Mouse (Mus musculus): Measurements from ENCODE around the gene Cmas. TPM values are rescaled to one million over a fixed set of nuclear protein-coding genes. Genes with fewer than 3 reads are reported as not detected.
A peak's percentile ranks its signal among the peaks of the same experiment; 100 is the strongest.

Gene Cmas
- polyA plus RNA-seq, 1 experiment from 2014 or later: 110 TPM

DNA sequence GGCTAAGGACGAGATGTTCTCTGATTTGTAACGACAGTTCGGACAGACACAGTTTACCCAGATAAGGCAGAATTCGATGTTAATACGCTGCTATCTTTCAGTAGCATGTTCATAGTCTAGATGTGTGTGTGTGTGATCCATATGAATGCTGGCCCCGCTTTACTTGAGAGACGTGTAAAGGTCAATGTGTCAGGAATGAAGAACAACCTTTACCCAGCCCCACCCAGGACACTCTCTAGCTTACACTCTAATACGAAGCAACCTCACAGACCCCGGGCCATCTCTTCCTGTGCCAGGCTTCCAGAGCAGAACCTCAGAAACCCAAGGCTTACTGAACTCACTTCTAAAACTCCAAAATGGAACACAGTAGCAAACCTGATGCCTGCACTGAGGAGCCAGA, 42.4 kb downstream of the Cmas start:
- H3K27ac ChIP-seq (replicated peaks; ENCODE audit: low read depth, low read length): no peak overlapping the region
- H3K36me3 ChIP-seq (replicated peaks; ENCODE audit: control insufficient read depth, insufficient read depth, low read depth, low read length): no peaks in the 10 kb centered on the region
- no peak for ATAC-seq (replicated peaks; ENCODE audit: insufficient number of reproducible peaks, low FRiP score, low TSS enrichment, low read depth)
- no peak for DNase-seq (ENCODE audit: low spot score)
- WGBS: 85% methylated on average over 9 of the region's 9 CpGs
- H3K4me2 ChIP-seq (ENCODE audit: low read depth, low read length): no peak overlapping the region
- H3K27me3 ChIP-seq (ENCODE audit: control insufficient read depth, insufficient read depth, low read length): no peaks in the 10 kb centered on the region
- H3K9ac ChIP-seq (replicated peaks; ENCODE audit: low read length): no peak overlapping the region
- H3K9me3 ChIP-seq (replicated peaks; ENCODE audit: control insufficient read depth, low read length): no peaks in the 10 kb centered on the region
- H3K4me3 ChIP-seq (ENCODE audit: low read depth, low read length): no peak overlapping the region
- no peaks in the 10 kb centered on the region for H3K4me1 ChIP-seq (ENCODE audit: control insufficient read depth, insufficient read depth, low read length)

GRCm38 (mm10) chr6:142799704-142800374, 43.4 kb downstream of the Cmas start:
- no peak overlapping the region for H3K9ac ChIP-seq (replicated peaks; ENCODE audit: low read length)
- no peaks in the 10 kb centered on the region for H3K9me3 ChIP-seq (replicated peaks; ENCODE audit: control insufficient read depth, low read length)
- DNase-seq (ENCODE audit: low spot score) (no peak), ATAC-seq (replicated peaks; ENCODE audit: insufficient number of reproducible peaks, low FRiP score, low TSS enrichment, low read depth) (no peak)
- H3K36me3 ChIP-seq (replicated peaks; ENCODE audit: control insufficient read depth, insufficient read depth, low read depth, low read length): no peaks in the 10 kb centered on the region
- no peak overlapping the region for H3K27ac ChIP-seq (replicated peaks; ENCODE audit: low read depth, low read length)
- WGBS: 75% methylated on average over 7 of the region's 7 CpGs
- H3K27me3 ChIP-seq (ENCODE audit: control insufficient read depth, insufficient read depth, low read length): no peaks in the 10 kb centered on the region
- H3K4me2 ChIP-seq (ENCODE audit: low read depth, low read length): no peak overlapping the region
- no peaks in the 10 kb centered on the region for H3K4me1 ChIP-seq (ENCODE audit: control insufficient read depth, insufficient read depth, low read length)
- no peak overlapping the region for H3K4me3 ChIP-seq (ENCODE audit: low read depth, low read length)

DNA sequence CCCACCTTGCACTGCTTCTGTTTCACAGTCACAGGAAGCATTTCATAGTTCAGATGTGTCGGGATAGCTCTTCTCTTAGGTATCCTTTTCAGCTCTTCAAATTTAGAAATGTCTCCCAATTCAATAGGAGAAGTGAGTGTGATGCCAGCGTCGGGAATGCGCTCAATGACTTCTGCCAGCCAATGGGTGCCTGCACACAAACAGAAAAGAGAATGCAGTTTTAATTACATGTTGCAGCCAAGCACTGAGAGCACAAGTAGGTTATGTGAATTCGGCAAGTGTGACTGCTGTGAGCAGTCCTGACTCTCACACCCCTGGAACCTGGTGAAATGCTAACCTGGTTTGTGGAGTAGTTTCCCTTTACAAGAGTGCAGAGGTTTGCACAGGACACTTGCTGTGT, 45.2 kb downstream of the Cmas start:
- Histone ChIP-seq H3K36me3 (replicated peaks; ENCODE audit: control insufficient read depth, insufficient read depth, low read depth, low read length) (no peaks in the 10 kb centered on the region), H3K4me2 (ENCODE audit: low read depth, low read length) (no peak overlapping the region), H3K27me3 (ENCODE audit: control insufficient read depth, insufficient read depth, low read length) (no peaks in the 10 kb centered on the region), H3K4me3 (ENCODE audit: low read depth, low read length) (no peak overlapping the region), H3K9me3 (replicated peaks; ENCODE audit: control insufficient read depth, low read length) (no peaks in the 10 kb centered on the region), H3K9ac (replicated peaks; ENCODE audit: low read length) (no peak overlapping the region), H3K4me1 (ENCODE audit: control insufficient read depth, insufficient read depth, low read length) (no peaks in the 10 kb centered on the region), H3K27ac (replicated peaks; ENCODE audit: low read depth, low read length) (no peak overlapping the region)
- 74% methylated on average over 5 of the region's 5 CpGs for WGBS
- DNase-seq (ENCODE audit: low spot score) (no peak), ATAC-seq (replicated peaks; ENCODE audit: insufficient number of reproducible peaks, low FRiP score, low TSS enrichment, low read depth) (no peak)

GRCm38 (mm10) chr6:142802617-142803525, 46.4 kb downstream of the Cmas start:
- WGBS: 29% methylated on average over 11 of the region's 11 CpGs
- no peak overlapping the region for H3K4me2 ChIP-seq (ENCODE audit: low read depth, low read length)
- H3K27me3 ChIP-seq (ENCODE audit: control insufficient read depth, insufficient read depth, low read length): no peaks in the 10 kb centered on the region
- H3K9me3 ChIP-seq (replicated peaks; ENCODE audit: control insufficient read depth, low read length): no peaks in the 10 kb centered on the region
- ATAC-seq (replicated peaks; ENCODE audit: insufficient number of reproducible peaks, low FRiP score, low TSS enrichment, low read depth) (peak; percentile 61; the same call in 1 of the 2 replicates), DNase-seq (ENCODE audit: low spot score) (peak; percentile 30)
- H3K36me3 ChIP-seq (replicated peaks; ENCODE audit: control insufficient read depth, insufficient read depth, low read depth, low read length): no peaks in the 10 kb centered on the region
- no peaks in the 10 kb centered on the region for H3K4me1 ChIP-seq (ENCODE audit: control insufficient read depth, insufficient read depth, low read length)
- no peak overlapping the region for H3K9ac ChIP-seq (replicated peaks; ENCODE audit: low read length)
- H3K4me3 ChIP-seq (ENCODE audit: low read depth, low read length): no peak overlapping the region
- no peak overlapping the region for H3K27ac ChIP-seq (replicated peaks; ENCODE audit: low read depth, low read length)

DNA sequence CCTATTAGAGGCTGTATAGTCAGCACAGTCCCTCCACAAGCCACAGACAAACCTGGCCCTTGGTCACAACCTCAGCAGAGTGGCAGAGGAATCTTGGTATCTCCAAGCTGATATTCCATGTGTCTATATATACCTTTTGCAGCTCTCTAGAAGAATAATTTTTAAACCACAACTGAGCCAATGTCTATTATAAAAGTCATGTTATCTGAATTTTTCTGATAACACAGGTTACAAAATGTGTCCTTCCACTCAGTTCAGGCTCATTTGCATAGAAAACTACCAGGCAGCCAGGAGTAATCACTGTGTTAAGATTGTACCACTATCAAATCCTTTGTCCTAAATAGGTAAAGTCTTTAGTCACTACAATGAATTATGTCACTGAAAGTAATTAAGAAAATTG, 47.9 kb downstream of the Cmas start, which contains the start of gene Sult6b2:
Gene Sult6b2, minus strand, starts transcription at position 101 of the 400 bp plus-strand sequence.
- Histone ChIP-seq H3K27me3 (ENCODE audit: control insufficient read depth, insufficient read depth, low read length) (no peaks in the 10 kb centered on the region), H3K4me3 (ENCODE audit: low read depth, low read length) (no peak within 1 kb of the TSS), H3K9me3 (replicated peaks; ENCODE audit: control insufficient read depth, low read length) (no peaks in the 10 kb centered on the region), H3K36me3 (replicated peaks; ENCODE audit: control insufficient read depth, insufficient read depth, low read depth, low read length) (no peaks in the 10 kb centered on the region), H3K4me2 (ENCODE audit: low read depth, low read length) (no peak within 1 kb of the TSS), H3K9ac (replicated peaks; ENCODE audit: low read length) (no peak within 1 kb of the TSS), H3K27ac (replicated peaks; ENCODE audit: low read depth, low read length) (no peak within 1 kb of the TSS), H3K4me1 (ENCODE audit: control insufficient read depth, insufficient read depth, low read length) (no peaks in the 10 kb centered on the region)
- no peak for ATAC-seq (replicated peaks; ENCODE audit: insufficient number of reproducible peaks, low FRiP score, low TSS enrichment, low read depth)
- no peak for DNase-seq (ENCODE audit: low spot score)

DNA sequence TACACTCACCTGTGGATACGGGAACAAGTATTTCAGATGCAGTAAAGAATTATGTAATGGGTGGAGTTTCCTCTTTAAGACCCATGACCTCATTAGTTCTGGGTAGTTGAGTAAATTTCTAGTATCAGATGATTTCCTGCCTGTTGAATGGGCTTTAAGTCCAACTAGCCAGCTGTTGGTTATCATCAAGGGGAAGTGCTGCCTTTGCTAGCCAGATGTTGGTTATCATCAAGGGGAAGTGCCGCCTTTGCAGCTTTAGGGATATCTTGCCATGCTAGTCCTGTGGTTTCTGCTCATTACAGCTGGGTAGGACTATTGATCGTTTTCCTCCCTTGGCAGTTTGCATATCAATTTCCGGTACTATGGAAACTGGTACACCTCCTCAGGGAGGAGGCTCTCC, 49.8 kb downstream of the Cmas start:
- H3K27ac ChIP-seq (replicated peaks; ENCODE audit: low read depth, low read length): no peak overlapping the region
- 83% methylated on average over 4 of the region's 4 CpGs for WGBS
- H3K9ac ChIP-seq (replicated peaks; ENCODE audit: low read length): no peak overlapping the region
- no peak overlapping the region for H3K4me2 ChIP-seq (ENCODE audit: low read depth, low read length)
- no peak overlapping the region for H3K4me3 ChIP-seq (ENCODE audit: low read depth, low read length)
- H3K4me1 ChIP-seq (ENCODE audit: control insufficient read depth, insufficient read depth, low read length): no peaks in the 10 kb centered on the region
- no peaks in the 10 kb centered on the region for H3K27me3 ChIP-seq (ENCODE audit: control insufficient read depth, insufficient read depth, low read length)
- no peaks in the 10 kb centered on the region for H3K36me3 ChIP-seq (replicated peaks; ENCODE audit: control insufficient read depth, insufficient read depth, low read depth, low read length)
- DNase-seq (ENCODE audit: low spot score) (no peak), ATAC-seq (replicated peaks; ENCODE audit: insufficient number of reproducible peaks, low FRiP score, low TSS enrichment, low read depth) (no peak)
- no peaks in the 10 kb centered on the region for H3K9me3 ChIP-seq (replicated peaks; ENCODE audit: control insufficient read depth, low read length)

DNA sequence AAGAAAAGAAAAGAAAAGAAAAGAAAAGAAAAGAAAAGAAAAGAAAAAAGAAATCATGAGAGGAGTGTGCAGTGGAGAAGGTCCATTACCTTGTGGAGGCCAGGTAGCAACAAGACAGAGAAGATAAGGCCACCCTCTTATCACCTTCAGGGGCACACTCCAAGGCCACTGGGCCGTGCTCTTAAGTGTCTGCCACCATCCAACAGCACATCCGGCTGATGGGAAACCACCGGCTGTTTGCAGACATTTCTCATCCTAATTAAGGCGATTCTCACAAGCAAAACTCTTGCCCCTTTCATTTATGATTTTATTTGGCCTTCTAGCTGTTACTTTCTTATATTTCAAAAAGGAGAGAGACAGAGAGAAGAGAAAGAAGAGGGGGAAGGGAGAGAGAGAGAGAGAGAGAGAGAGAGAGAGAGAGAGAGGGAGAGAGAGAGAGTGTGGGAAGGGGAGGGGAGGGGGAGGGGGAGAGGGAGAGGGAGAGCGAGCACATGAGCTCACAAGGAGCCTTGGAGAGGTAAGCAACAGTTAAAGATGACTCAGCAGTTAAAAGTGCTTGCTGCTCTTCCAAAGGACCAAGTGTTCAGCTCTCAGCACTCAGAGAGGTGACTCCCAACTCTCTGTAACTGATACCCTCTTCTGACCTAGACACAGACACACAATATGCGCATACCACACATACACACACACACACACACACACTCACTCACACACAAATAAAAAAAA, 53.0 kb downstream of the Cmas start:
- no peak for ATAC-seq (replicated peaks; ENCODE audit: insufficient number of reproducible peaks, low FRiP score, low TSS enrichment, low read depth)
- WGBS: 45% methylated on average over 6 of the region's 6 CpGs

More for the DNA sequence above, 53.0 kb downstream of the Cmas start:
- Histone ChIP-seq H3K4me2 (ENCODE audit: low read depth, low read length) (no peak overlapping the region), H3K4me1 (ENCODE audit: control insufficient read depth, insufficient read depth, low read length) (no peaks in the 10 kb centered on the region), H3K36me3 (replicated peaks; ENCODE audit: control insufficient read depth, insufficient read depth, low read depth, low read length) (no peaks in the 10 kb centered on the region), H3K27ac (replicated peaks; ENCODE audit: low read depth, low read length) (no peak overlapping the region), H3K27me3 (ENCODE audit: control insufficient read depth, insufficient read depth, low read length) (no peaks in the 10 kb centered on the region), H3K4me3 (ENCODE audit: low read depth, low read length) (no peak overlapping the region), H3K9me3 (replicated peaks; ENCODE audit: control insufficient read depth, low read length) (no peaks in the 10 kb centered on the region), H3K9ac (replicated peaks; ENCODE audit: low read length) (no peak overlapping the region)
- DNase-seq (ENCODE audit: low spot score): peak; percentile 21
